Mouse (Mus musculus): Measurements from ENCODE around the gene Ablim1.
A peak's percentile ranks its signal among the peaks of the same experiment; 100 is the strongest.
"Not testable (repeated sequence)": the region's sequence is repeated elsewhere in the genome, so short reads cannot be mapped to it uniquely, and the experiment has no call there.

The Ablim1 gene

DNA sequence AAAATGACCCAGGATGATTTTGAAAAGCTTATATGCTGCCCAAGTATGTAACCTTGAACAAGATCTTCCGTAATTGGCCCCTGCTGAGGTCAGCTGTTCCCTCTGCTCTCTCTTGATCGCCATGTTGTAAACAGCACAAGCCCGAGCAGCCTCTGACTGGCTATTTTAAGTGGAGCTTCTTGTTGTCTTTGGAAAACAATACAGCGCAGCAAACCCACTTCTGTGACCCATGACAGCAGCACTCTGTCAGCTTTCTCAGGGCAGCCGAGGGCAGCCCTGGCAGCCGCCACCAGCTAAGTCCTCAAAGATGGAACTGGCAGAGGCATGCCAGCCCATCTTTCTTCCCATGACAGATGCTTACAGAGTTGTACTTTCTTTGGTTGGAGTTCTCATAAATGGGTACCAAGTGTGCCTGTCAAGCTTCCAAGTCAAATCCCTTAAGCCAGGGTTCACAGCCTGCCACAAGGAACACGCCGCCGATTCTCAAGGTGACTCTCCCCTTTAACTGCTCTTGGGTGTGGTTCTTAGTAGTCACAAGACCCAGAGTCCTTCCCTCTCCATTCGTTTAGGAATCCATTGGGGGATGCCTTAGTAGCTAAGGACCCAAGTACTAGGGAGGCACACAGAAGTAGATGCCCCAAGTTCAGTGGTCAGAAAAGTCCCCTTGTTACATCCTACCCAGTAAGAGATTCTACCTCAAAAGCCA, 172.8 kb downstream of the Ablim1 start:
- DNase-seq, result no peak

GRCm38 (mm10) chr19:57140874-57141273, 173.8 kb downstream of the Ablim1 start:
- DNase-seq, result no peak

- DNase-seq, result no peak
Measured at GRCm38 (mm10) chr19:57140071-57140470, 174.6 kb downstream of the Ablim1 start.

- DNase-seq, result no peak
Measured at GRCm38 (mm10) chr19:57138909-57139617, 175.7 kb downstream of the Ablim1 start.

DNA sequence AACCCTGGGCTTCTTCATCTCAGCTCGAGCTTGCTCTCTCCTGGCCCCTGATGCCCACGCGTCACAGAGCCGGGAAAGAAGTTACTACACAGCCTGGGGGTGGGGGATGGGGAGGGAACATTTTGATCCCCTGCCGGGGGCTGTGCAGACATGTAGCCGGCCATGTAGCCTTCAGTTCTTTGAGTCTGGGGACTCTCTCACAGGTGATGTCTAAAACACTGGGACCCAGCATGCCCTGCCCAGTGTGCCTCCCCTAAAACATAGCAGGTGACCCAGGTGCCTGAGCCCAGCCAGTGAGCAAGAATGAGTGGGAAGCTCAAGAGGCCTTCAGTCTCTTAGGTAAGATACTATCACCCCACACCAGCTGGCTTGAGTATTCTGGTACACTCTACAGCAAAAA, 176.2 kb downstream of the Ablim1 start:
- DNase-seq, result no peak

GRCm38 (mm10) chr19:57138045-57138444, 176.7 kb downstream of the Ablim1 start:
- DNase-seq, result no peak

DNA sequence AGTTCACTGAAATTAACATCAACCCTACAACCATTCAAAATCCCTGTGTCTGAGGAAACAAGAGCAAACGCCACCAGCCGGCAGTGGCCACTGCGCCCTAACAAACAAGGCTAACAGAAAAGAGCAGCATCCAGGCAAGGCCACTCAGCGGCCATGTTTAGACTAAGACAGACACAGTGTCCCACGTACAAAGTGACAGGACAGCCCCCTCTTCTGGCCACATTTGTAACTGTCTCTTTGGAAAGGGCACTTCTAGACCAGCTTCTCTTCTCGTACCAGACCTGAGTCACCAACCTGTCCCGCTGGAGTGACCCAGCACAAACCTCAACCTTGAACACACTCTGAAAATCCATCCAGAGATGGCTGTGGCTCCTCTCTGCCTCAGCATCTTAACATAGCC, 178.5 kb downstream of the Ablim1 start:
- DNase-seq, result peak; percentile 59

GRCm38 (mm10) chr19:57135654-57136053, 179.1 kb downstream of the Ablim1 start:
- DNase-seq, result not testable (repeated sequence)

- no peak for DNase-seq
Measured at GRCm38 (mm10) chr19:57134654-57135348, 179.9 kb downstream of the Ablim1 start.

GRCm38 (mm10) chr19:57132916-57133520, 181.7 kb downstream of the Ablim1 start:
- DNase-seq, result no peak

GRCm38 (mm10) chr19:57132281-57132680, 182.4 kb downstream of the Ablim1 start:
- no peak for DNase-seq

DNA sequence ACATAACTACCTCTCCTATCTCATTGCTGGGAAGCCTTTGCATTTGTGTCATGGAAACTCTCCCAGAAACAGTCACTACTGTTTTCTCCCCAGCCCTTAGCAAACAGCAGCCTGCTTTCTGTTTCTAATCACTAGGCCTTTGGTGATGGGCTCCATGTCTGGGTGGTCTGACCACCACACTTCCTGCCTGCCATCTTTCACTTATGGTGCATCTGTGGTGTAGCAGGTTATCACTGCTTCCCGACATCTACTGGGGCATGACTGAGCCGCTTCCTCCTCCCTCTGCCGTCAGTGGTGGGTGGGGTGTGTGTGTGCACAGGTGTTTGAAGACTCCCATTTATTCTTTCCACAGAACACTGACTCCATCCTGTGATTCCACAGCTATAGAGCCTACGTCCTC, 183.4 kb downstream of the Ablim1 start:
- DNase-seq, result no peak

DNA sequence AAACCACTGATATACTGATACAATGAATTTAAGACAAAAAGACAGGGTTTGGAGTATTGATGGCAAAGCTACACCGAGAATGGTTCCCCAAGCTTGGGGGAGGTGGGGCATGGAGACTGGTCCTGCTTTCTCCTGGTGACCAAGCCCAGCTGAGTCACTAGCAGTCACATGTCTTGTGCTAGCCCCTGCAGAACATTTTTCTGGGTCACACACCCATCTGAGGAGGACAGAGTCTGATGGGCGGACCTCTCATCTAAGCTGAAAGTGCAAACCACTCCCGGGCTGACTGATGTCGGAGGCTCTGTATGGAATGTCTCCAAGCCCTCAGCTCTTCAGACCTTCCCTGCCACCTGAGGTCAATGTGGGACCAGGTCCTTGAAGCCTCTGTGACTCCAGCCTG, 184.1 kb downstream of the Ablim1 start:
- no peak for DNase-seq

- DNase-seq, result no peak
Measured at GRCm38 (mm10) chr19:57129729-57130128, 185.0 kb downstream of the Ablim1 start.

DNA sequence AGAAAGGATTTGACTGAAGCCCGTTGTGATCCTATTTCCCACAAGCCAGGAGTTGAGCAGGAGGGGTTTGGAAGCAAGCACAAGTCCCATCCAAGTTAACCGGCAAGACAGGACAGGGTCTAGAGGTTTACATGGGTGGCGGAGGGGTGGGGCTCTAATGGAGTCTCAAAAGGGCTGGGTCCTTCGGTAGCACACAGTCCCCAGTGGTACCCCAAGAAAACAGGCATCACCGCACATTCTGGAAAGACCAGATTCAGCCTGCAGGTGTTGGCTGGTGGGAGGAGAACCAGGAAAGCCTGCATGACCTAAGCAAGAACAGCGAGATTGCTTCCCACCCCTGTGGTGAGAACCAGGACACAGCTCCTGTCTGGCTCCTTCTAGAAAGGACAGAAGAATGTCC, 186.7 kb downstream of the Ablim1 start:
- DNase-seq, result no peak

DNA sequence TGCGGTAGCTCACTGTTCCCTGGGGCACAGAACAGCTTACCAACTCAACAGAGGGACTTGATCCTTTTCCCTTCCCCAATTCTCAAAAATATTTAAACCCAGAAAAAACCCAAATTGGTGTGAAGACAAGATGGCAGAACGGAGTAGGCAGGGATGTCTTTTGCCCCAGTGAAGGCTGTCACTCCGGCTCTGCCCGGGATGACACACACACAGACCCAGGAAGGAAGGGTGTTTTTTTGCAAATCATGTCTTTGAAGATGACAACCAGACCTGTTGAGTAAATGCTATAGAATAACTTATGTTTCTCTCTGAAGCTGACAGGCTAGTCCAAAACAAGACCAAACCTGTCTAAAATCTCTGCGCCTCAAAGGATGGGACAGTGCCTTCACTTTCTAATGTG, 187.2 kb downstream of the Ablim1 start:
- DNase-seq, result no peak

GRCm38 (mm10) chr19:57126950-57127349, 187.8 kb downstream of the Ablim1 start:
- DNase-seq, result no peak

GRCm38 (mm10) chr19:57124906-57125305, 189.8 kb downstream of the Ablim1 start:
- no peak for DNase-seq

- no peak for DNase-seq
Measured at GRCm38 (mm10) chr19:57124138-57124519, 190.6 kb downstream of the Ablim1 start.

DNA sequence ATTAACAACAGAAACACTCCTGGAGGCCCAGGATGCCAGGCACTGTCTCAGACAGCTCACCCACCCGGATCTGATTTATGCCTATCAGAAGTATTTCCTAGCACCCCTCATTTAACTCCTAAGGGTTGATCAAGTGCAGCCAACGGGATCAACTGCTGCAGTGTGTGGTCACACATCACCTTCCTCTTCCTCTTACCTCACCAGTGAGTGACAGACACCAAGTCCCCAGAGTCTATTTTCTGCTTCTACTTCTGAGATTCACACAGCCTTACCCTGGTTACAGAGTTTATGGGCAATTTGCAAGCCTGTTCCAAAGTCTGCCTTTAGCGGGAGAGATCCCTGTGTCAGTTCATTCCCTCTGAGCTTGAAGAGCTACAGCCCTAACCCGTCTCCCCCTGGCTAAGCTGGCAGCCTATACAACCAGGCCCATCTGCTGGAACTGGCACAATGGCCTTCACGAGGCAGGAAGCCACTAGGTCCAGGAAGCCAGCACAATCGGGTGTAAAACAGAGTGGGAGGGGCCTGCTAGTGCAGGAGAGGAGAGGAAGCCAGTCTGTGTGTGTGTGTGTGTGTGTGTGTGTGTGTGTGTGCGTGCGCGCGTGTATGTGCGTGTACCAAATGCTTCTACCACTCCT, 191.1 kb downstream of the Ablim1 start:
- DNase-seq, result no peak

- no peak for DNase-seq
Measured at GRCm38 (mm10) chr19:57122261-57122660, 192.5 kb downstream of the Ablim1 start.

GRCm38 (mm10) chr19:57121036-57121435, 193.7 kb downstream of the Ablim1 start:
- no peak for DNase-seq

GRCm38 (mm10) chr19:57119661-57120060, 195.1 kb downstream of the Ablim1 start:
- no peak for DNase-seq

Data from right cerebral cortex, postnatal 14 days (tissue).